Mouse (Mus musculus) adrenal gland, postnatal 14 days (tissue): ENCODE measurements around the gene Sema3c. TPM values are rescaled to one million over a fixed set of nuclear protein-coding genes. Genes with fewer than 3 reads are reported as not detected.
"Not testable (repeated sequence)": the region's sequence is repeated elsewhere in the genome, so short reads cannot be mapped to it uniquely, and the experiment has no call there.

Source experiments
- DNase-seq: peaks from one replicate; pipeline ENCODE4 v3.0.0; 2021; ENCODE audit warnings: mixed read lengths
- long read RNA-seq, 2 experiments: library from polyadenylated mRNA; stranded (forward); transcript quantifications; one replicate each; pipeline ENCODE4 v2.0.0; 2021
- total RNA-seq: library from RNA; stranded (reverse); gene quantifications from 2 replicates; pipeline ENCODE4 v1.2.3, GENCODE M21; 2021

Sema3c gene
- 12.6 and 12.9 TPM in 2 replicates for total RNA-seq
- long read RNA-seq, experiment 1, full-length matches to known transcripts: 6 of 6 reads
- long read RNA-seq, experiment 1, partial matches to known transcripts: 0 of 6 reads
- long read RNA-seq, experiment 1, other reads (novel, unspliced or antisense): 0 of 6 reads
- long read RNA-seq, experiment 2: 0 reads

DNA sequence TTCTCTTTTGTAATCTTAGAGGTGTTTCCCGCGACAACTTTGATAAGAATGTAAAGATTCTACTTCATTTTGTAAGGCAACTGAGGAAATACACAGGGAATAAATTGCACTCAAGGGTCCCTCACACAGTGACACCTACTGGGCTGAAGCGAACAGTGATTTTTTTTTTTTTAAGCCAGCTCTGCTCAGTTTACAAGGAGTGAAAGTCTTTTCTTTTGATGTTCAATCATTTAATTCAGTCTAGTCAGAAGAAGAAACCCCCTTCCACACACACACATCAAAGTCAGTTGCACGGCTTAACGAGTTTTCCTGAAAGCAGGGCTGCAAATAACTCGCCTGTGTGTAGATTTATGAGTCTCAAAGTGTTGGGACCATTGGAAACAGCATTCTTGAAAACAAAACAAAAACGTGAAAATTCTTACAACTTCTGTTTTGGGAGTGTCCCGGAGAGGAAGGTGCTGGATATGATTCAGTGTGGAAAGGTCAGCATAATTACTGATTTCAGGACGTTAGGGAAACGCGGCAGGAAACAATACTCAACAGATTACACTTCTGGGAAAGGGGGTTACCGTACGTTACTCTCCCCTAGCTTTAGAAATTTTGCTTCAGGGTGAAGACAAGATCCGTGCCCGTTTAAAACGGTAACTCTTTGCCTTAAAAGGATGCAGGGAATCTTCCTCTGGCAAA is at the start of gene Sema3c:
Gene Sema3c, plus strand, starts transcription at position 588 of the 687 bp plus-strand sequence.
- DNase-seq: peak; percentile 5

DNA sequence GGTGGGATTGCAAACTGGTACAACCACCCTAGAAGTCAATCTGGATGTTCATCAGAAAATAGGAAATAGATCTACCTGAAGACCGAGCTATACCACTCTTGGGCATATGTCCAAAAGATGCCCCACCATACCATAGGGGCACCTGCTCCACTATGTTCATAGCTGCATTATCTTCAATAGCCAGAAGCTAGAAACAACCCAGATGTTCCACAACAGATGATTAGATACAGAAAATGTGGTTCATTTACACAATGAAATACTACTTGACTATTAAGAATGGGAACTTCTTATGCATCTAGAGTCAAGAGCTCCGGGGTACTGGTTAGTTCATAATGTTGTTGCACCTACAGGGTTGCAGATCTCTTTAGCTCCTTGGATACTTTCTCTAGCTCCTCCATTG is 42.9 kb upstream of the Sema3c start:
- not testable (repeated sequence) for DNase-seq

DNA sequence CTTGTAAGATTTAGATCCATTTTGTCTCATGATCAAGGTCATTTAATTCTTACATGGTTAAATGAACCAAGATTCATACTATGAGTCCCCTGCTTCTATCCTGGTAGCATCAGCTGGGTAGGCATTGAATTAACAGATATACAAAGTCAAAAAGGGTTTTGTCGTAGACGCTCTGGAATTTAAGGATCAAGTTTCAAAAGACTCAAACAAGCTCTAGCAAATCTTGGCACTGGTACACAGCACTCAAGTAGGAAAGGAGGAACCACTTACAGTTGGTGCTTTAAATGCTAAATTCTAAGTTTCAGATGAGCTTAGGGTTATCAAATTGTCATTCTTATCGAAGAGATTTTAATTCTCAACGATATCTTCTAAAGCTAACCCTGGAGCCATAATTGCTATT is 30.9 kb upstream of the Sema3c start:
- DNase-seq: no peak

DNA sequence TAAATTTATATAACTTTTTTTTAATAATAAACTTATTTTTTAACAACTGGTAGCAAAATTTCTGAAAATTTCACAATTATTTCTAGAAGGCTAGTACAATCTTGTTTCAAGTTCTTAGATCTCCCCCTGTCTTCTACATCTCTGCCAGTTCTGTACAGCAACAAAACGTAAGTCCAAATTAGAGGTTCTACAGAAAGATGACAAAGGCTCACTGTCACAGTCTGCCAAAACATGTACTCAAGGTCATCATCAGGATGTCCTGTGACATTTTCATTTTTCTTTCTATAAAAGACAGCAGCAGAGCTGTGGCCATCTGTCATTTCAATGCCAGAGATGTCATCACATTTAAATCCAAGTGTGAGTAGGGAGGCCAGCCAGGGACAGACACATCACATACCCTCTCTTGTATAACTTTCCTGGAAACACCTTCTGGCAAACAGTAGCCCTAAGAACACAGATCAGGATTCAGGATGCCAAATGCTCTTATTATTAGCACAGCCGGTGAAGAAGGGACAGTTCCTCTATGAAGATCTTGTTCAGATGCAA is 29.1 kb upstream of the Sema3c start:
- DNase-seq: peak; percentile 10

GRCm38 (mm10) chr5:17551693-17552092 is 22.4 kb upstream of the Sema3c start:
- DNase-seq: no peak

DNA sequence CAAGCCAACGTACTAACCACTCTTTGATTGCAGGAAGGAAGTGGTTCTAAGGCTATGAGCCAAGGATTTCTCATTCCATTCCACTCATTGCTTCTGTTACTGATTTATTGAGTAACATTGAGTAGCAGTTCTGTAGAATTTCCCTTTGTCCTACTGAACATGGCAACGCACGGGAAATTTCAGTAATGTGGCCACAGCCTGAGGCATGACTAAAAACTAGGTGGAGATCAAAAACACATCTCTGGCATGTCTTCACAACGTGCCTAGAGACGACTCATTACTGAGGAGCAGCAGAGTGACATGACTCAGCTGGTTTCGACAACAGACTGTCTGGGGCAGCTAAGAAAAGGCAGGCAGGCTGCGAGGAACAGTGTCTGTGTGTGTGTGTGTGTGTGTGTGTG is 18.0 kb upstream of the Sema3c start:
- peak; percentile 57 for DNase-seq

DNA sequence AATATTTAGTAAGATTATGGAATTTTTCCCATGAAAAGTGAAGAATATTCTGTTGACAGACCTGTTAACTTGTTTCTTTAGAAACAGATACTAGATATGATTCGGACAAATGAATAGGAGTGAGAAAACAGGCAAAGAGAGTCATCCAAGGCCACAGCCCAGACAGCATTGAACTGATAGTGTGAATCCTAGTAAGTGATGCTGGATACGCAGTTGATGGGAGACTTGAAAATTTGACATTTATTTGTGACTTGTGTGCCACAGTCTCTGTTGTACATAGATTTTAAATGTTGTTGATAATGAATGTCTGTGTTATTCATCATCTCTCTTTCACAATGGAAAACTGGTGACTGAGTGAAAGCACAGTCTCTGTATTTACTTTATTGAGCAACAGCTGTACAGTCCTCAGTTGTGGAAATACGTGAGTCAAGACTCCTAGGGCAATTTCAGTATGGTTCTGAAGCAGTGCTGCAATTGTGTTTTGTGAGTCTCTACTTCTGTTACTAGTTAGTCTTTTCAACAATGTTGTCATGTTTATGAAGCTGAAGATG is 17.3 kb upstream of the Sema3c start:
- DNase-seq: peak; percentile 4

DNA sequence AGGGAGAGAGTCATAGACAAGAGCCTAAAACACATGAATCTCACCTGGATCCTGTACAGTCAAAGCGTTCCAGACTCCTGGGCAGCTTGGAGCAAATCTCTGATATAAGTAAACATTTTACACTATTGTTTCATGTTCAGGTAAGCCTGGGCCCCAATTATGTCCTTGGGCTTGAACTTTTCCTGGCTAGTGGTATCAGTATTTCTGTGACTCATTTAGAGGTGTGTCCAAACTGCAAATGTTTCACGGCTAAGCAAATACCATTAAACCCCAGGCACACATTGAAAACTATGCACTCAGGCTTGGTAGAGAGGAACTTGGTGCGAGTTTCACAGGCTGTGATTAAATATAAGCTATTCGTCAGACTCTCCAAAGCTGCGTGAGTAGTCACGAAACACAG is 2.5 kb upstream of the Sema3c start:
- DNase-seq: no peak

- peak; percentile 83 for DNase-seq
Observed at GRCm38 (mm10) chr5:17574413-17575182, 517 bp downstream of the Sema3c start.

- no peak for DNase-seq
Observed at GRCm38 (mm10) chr5:17575183-17575495, 1.1 kb downstream of the Sema3c start.

- DNase-seq: peak; percentile 65
Observed at GRCm38 (mm10) chr5:17576069-17576468, 2.0 kb downstream of the Sema3c start.

- DNase-seq: no peak
Observed at GRCm38 (mm10) chr5:17582047-17582515, 8.0 kb downstream of the Sema3c start.

DNA sequence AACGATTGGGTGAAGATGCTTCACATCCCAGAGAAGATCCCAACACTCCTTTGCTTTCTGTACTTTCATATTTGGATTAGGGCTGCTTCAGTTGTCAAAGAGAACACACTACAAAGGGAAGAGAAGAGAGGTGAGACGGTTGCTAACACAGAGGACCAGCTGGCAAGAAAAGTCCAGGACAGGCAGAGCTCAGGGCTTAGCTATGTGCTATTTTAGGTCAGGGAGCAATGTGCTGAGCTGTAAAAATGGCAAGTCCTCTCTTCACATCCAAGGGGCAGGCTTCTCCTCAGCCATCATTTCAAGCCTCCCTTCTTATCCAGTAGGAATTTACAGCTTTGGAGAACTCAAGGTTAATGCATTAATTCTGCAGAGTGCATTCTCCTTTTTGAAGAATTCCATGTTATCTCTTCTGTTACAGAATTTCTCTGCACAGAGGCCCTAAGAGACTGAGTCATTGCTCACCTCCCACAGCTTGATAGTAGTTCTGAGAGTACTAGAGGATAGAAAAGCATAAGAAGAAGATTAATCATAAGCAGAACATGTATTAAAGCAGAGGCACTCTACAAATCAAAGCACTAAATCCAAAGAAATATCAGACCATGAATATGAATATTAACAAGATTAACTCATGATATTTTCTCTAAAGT is 10.3 kb downstream of the Sema3c start:
- DNase-seq: no peak

DNA sequence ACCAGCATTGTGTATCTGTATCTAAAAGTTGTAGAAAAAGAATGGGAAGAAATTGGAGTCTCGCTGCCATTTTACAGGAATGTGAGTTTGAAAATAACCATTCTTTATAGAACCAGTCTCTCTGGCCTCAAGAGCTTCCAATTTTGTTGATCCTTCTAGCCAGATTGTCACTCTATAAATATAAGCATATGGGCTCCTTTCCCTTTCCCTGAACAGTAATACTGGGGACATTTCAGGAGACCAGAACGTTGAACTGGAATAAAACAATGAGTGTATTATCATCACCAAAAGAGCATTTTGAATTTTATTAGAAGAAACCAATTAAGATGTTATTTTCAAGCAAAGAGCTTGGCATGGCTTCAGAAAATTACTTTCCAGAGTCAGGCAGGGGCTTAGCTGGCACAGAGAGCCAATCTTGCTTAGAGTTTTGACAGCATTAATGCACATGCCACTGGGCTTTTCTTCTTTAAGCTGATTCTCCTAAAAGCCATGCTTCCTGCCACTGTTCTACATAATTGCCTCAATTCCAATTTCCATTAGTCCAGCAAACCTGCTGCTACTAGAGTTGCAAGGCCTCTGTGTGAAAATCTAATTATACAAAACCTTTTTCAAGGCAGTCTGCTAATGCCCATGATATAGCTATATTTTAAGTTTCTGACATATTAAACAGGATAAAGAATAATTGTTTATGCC is 12.6 kb downstream of the Sema3c start:
- no peak for DNase-seq

DNA sequence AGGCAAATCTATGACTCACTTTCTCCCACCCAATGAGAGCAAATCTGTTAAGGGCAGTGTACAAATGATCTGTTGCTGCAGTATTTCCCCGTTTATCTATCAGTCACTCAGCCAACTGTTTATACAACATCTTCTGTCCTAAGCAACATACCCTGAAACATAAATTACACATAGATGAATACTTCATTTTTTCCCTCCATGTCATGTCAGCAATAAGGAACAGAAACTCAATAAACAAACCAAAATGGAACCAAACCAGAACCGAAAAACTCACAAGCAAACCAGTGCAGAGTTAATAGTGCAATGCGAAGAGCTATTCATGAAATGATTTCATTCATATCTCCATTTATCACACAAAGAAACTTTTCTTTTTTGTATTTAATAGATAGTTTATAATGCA is 17.8 kb downstream of the Sema3c start:
- no peak for DNase-seq

GRCm38 (mm10) chr5:17601700-17602099 is 27.6 kb downstream of the Sema3c start:
- no peak for DNase-seq

- DNase-seq: no peak
Observed at GRCm38 (mm10) chr5:17620619-17621018, 46.5 kb downstream of the Sema3c start.

GRCm38 (mm10) chr5:17622564-17622963 is 48.5 kb downstream of the Sema3c start:
- DNase-seq: no peak

DNA sequence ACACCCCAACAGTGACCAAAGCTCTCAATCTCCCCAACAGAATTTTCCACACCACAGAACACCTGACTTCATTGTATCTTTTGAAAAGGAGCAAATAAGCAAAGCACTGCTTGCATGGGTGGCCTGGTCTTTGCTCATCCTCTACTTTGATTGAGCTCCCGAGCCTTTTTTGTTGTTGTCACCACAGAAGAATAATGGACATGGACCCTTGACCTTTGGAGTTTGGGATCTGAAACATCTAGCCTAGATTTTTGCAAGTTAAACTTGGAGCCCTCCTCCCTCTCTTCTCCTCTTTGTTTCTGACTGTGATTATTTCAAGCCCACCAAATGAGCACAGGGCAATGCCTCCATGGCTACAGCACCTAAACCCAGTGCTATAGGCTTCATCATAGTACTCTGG is 54.5 kb downstream of the Sema3c start:
- DNase-seq: no peak

GRCm38 (mm10) chr5:17629599-17629998 is 55.5 kb downstream of the Sema3c start:
- no peak for DNase-seq

GRCm38 (mm10) chr5:17639519-17639918 is 65.4 kb downstream of the Sema3c start:
- DNase-seq: no peak
